Mouse (Mus musculus) E14TG2a.4 (cell line): Measurements from ENCODE around the gene Notch1.

ENCODE experiments used
- CTCF ChIP-seq: conservative IDR thresholded peaks from 2 replicates; pipeline ENCODE4 v1.5.1; 2014; ENCODE audit warnings: low read length
- NANOG ChIP-seq: IDR thresholded peaks from 2 replicates; pipeline ENCODE4 v1.6.1; 2014; ENCODE audit warnings: borderline replicate concordance, low read length, mixed read lengths

DNA sequence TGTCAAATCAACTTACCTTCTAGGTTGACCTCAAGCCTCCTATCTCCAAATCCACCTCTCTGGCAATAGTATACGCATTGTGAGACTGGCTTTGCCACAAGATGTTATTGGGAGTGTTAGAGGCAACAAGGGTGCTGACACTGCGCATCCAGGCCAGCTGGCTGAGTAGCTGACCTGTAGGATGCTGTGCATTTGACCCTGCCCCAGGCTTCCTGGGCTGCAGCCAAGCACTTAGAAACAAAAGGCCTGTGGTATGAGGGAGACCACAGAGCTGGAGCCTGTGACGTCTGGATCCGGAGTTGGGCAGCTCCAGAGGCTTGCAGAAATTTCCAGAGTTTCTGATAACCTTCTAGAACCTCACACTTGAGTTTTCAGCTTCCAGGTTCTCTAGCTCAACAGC, 26.7 kb upstream of the Notch1 start:
- TF ChIP-seq CTCF (no peak), NANOG (no peak)
